Mouse (Mus musculus): ENCODE results near the gene Fbxo17. TPM values are rescaled to one million over a fixed set of nuclear protein-coding genes. Genes with fewer than 3 reads are reported as not detected.
"Not testable (repeated sequence)": the region's sequence is repeated elsewhere in the genome, so short reads cannot be mapped to it uniquely, and the experiment has no call there.

Gene Fbxo17
- total and polyA plus RNA-seq, 2 experiments: 0.46 to 0.53 TPM

GRCm38 (mm10) chr7:28694423-28694822, 22.2 kb upstream of the Fbxo17 start:
- TF ChIP-seq CTCF (IDR thresholded peaks at IDR 0.05; ENCODE audit: low read depth, low read length) (no peak), POLR2A (IDR thresholded peaks at IDR 0.05; ENCODE audit: extremely low read depth, insufficient read depth, low read length) (no peak)
- Histone ChIP-seq H3K4me1 (ENCODE audit: control insufficient read depth, insufficient read depth, low read length) (no peaks in the 10 kb centered on the region), H3K9ac (ENCODE audit: low read depth, low read length) (no peak overlapping the region), H3K27me3 (ENCODE audit: control insufficient read depth, insufficient read depth, low read length) (peaks cover 9% of the 10 kb centered on the region), H3K79me2 (ENCODE audit: control insufficient read depth, insufficient read depth, low read length) (no peaks in the 10 kb centered on the region), H3K36me3 (ENCODE audit: control insufficient read depth, insufficient read depth, low read length) (no peaks in the 10 kb centered on the region), H3K4me3 (ENCODE audit: insufficient read depth, low read depth, low read length) (no peak overlapping the region), H3K27ac (replicated peaks; ENCODE audit: insufficient read depth, low read depth, low read length) (no peak overlapping the region)
- 17% methylated on average over 14 of the region's 14 CpGs for WGBS
- DNase-seq (ENCODE audit: extremely low read depth, low read depth, low spot score): no peak

- no peak overlapping the region for H3K4me3 ChIP-seq (ENCODE audit: insufficient read depth, low read depth, low read length)
- WGBS: 57% methylated on average over 8 of the region's 8 CpGs
- TF ChIP-seq POLR2A (IDR thresholded peaks at IDR 0.05; ENCODE audit: extremely low read depth, insufficient read depth, low read length) (no peak), CTCF (IDR thresholded peaks at IDR 0.05; ENCODE audit: low read depth, low read length) (no peak)
Observed at GRCm38 (mm10) chr7:28694966-28695511, 21.6 kb upstream of the Fbxo17 start.

GRCm38 (mm10) chr7:28697277-28697676, 19.3 kb upstream of the Fbxo17 start:
- Histone ChIP-seq H3K79me2 (ENCODE audit: control insufficient read depth, insufficient read depth, low read length) (no peaks in the 10 kb centered on the region), H3K4me3 (ENCODE audit: insufficient read depth, low read depth, low read length) (no peak overlapping the region), H3K9ac (ENCODE audit: low read depth, low read length) (no peak overlapping the region), H3K27ac (replicated peaks; ENCODE audit: insufficient read depth, low read depth, low read length) (no peak overlapping the region), H3K4me1 (ENCODE audit: control insufficient read depth, insufficient read depth, low read length) (no peaks in the 10 kb centered on the region), H3K36me3 (ENCODE audit: control insufficient read depth, insufficient read depth, low read length) (no peaks in the 10 kb centered on the region), H3K27me3 (ENCODE audit: control insufficient read depth, insufficient read depth, low read length) (peaks cover 9% of the 10 kb centered on the region)
- no peak for TF ChIP-seq POLR2A (IDR thresholded peaks at IDR 0.05; ENCODE audit: extremely low read depth, insufficient read depth, low read length)
- TF ChIP-seq CTCF (IDR thresholded peaks at IDR 0.05; ENCODE audit: low read depth, low read length): no peak
- DNase-seq (ENCODE audit: extremely low read depth, low read depth, low spot score): no peak
- 92% methylated on average over 11 of the region's 11 CpGs for WGBS

More at GRCm38 (mm10) chr7:28694966-28695511, 21.6 kb upstream of the Fbxo17 start:
- Histone ChIP-seq H3K36me3 (ENCODE audit: control insufficient read depth, insufficient read depth, low read length) (no peaks in the 10 kb centered on the region), H3K4me1 (ENCODE audit: control insufficient read depth, insufficient read depth, low read length) (no peaks in the 10 kb centered on the region), H3K27ac (replicated peaks; ENCODE audit: insufficient read depth, low read depth, low read length) (no peak overlapping the region), H3K27me3 (ENCODE audit: control insufficient read depth, insufficient read depth, low read length) (peaks cover 9% of the 10 kb centered on the region), H3K9ac (ENCODE audit: low read depth, low read length) (no peak overlapping the region), H3K79me2 (ENCODE audit: control insufficient read depth, insufficient read depth, low read length) (no peaks in the 10 kb centered on the region)
- DNase-seq (ENCODE audit: extremely low read depth, low read depth, low spot score): no peak

- no peak for TF ChIP-seq CTCF (IDR thresholded peaks at IDR 0.05; ENCODE audit: low read depth, low read length)
- no peak for TF ChIP-seq POLR2A (IDR thresholded peaks at IDR 0.05; ENCODE audit: extremely low read depth, insufficient read depth, low read length)
- H3K36me3 ChIP-seq (ENCODE audit: control insufficient read depth, insufficient read depth, low read length): no peaks in the 10 kb centered on the region
- no peaks in the 10 kb centered on the region for H3K27me3 ChIP-seq (ENCODE audit: control insufficient read depth, insufficient read depth, low read length)
- H3K79me2 ChIP-seq (ENCODE audit: control insufficient read depth, insufficient read depth, low read length): no peaks in the 10 kb centered on the region
- no peak overlapping the region for H3K27ac ChIP-seq (replicated peaks; ENCODE audit: insufficient read depth, low read depth, low read length)
- no peak overlapping the region for H3K9ac ChIP-seq (ENCODE audit: low read depth, low read length)
- DNase-seq (ENCODE audit: extremely low read depth, low read depth, low spot score): no peak
- H3K4me1 ChIP-seq (ENCODE audit: control insufficient read depth, insufficient read depth, low read length): no peaks in the 10 kb centered on the region
- 95% methylated on average over 4 of the region's 4 CpGs for WGBS
- H3K4me3 ChIP-seq (ENCODE audit: insufficient read depth, low read depth, low read length): no peak overlapping the region
Observed at GRCm38 (mm10) chr7:28700269-28700668, 16.3 kb upstream of the Fbxo17 start.

GRCm38 (mm10) chr7:28701306-28701705, 15.3 kb upstream of the Fbxo17 start:
- not testable (repeated sequence) for H3K27ac ChIP-seq (replicated peaks; ENCODE audit: insufficient read depth, low read depth, low read length); H3K9ac ChIP-seq (ENCODE audit: low read depth, low read length); DNase-seq (ENCODE audit: extremely low read depth, low read depth, low spot score); H3K4me1 ChIP-seq (ENCODE audit: control insufficient read depth, insufficient read depth, low read length); H3K27me3 ChIP-seq (ENCODE audit: control insufficient read depth, insufficient read depth, low read length); H3K79me2 ChIP-seq (ENCODE audit: control insufficient read depth, insufficient read depth, low read length); H3K36me3 ChIP-seq (ENCODE audit: control insufficient read depth, insufficient read depth, low read length); H3K4me3 ChIP-seq (ENCODE audit: insufficient read depth, low read depth, low read length)
- WGBS: 96% methylated on average over 12 of the region's 12 CpGs

- no peak for TF ChIP-seq POLR2A (IDR thresholded peaks at IDR 0.05; ENCODE audit: extremely low read depth, insufficient read depth, low read length)
- no peak for TF ChIP-seq CTCF (IDR thresholded peaks at IDR 0.05; ENCODE audit: low read depth, low read length)
- DNase-seq (ENCODE audit: extremely low read depth, low read depth, low spot score): no peak
- no peak overlapping the region for H3K4me3 ChIP-seq (ENCODE audit: insufficient read depth, low read depth, low read length)
- H3K27ac ChIP-seq (replicated peaks; ENCODE audit: insufficient read depth, low read depth, low read length): no peak overlapping the region
- 59% methylated on average over 9 of the region's 9 CpGs for WGBS
- H3K36me3 ChIP-seq (ENCODE audit: control insufficient read depth, insufficient read depth, low read length): no peaks in the 10 kb centered on the region
- H3K9ac ChIP-seq (ENCODE audit: low read depth, low read length): no peak overlapping the region
- H3K27me3 ChIP-seq (ENCODE audit: control insufficient read depth, insufficient read depth, low read length): no peaks in the 10 kb centered on the region
- no peaks in the 10 kb centered on the region for H3K4me1 ChIP-seq (ENCODE audit: control insufficient read depth, insufficient read depth, low read length)
- H3K79me2 ChIP-seq (ENCODE audit: control insufficient read depth, insufficient read depth, low read length): no peaks in the 10 kb centered on the region
Observed at GRCm38 (mm10) chr7:28702601-28703143, 13.9 kb upstream of the Fbxo17 start.
